Mouse (Mus musculus) bone marrow, adult 2 months (tissue): ENCODE results near the gene Armh4.

Experiments used
- CTCF ChIP-seq: fragments of 200-500 bp; IDR thresholded peaks from 2 replicates; pipeline ENCODE4 v1.5.1; 2011; ENCODE audit warnings: low read length, control low read depth; ENCODE audit not compliant: control insufficient read depth, insufficient read depth
- POLR2A ChIP-seq: fragments of 200-500 bp; IDR thresholded peaks from 2 replicates; pipeline ENCODE4 v1.6.1; 2011; ENCODE audit warnings: low read depth, mild to moderate bottlenecking, control low read depth, low read length, borderline replicate concordance; ENCODE audit not compliant: control insufficient read depth

DNA sequence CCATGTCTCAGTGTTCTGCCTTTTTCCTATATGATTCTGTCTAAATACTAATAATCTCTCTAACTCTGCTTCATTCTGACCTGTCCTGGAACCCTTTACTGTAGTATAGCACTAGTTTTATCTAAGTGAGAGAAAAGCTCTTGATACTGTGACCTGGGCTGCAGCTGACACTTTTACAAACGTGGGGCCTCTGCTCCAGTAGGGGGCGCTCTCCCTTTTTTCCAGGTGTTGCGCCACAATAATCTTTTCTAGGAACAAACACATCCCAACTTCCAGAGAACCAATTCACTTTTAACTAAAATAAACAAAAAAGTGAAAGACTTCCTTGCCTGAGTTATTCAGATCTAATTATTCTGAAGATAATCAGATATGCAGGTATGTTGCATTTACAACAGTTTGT is 72.2 kb downstream of the Armh4 start:
- TF ChIP-seq CTCF (no peak), POLR2A (no peak)
